Mouse (Mus musculus) cerebellum, adult 2 months (tissue): ENCODE data around the gene Gm13694.
"Not testable (repeated sequence)": the region's sequence is repeated elsewhere in the genome, so short reads cannot be mapped to it uniquely, and the experiment has no call there.

Experiments used
- CTCF ChIP-seq: fragments of 200-500 bp; IDR thresholded peaks from 2 replicates; pipeline ENCODE4 v1.5.1; 2011; ENCODE audit warnings: low read depth, mild to moderate bottlenecking, control low read depth, low read length, moderate library complexity, borderline replicate concordance; ENCODE audit not compliant: insufficient read depth
- POLR2A ChIP-seq: fragments of 200-500 bp; IDR thresholded peaks from 2 replicates; pipeline ENCODE4 v1.6.1; 2011; ENCODE audit warnings: low read length, control low read depth, borderline replicate concordance; ENCODE audit not compliant: insufficient read depth

- not testable (repeated sequence) for TF ChIP-seq POLR2A, CTCF
Observed at GRCm38 (mm10) chr2:84016291-84016690, 37.6 kb downstream of the Gm13694 start.
